25 mouse cellular contexts compared by ENCODE assay signal in genomic region chr8:115228903-115229302, GRCm38 (mm10).
DNase-seq lines count a peak whose midpoint lies in the region; ATAC-seq and TF ChIP-seq lines count a peak whose summit lies in the region.
"Had no signal": no experiment of that assay in that cellular context is flagged by ENCODE, and none has a peak within 500 bp of the region (broad histone marks: within the 10 kb centered on the region; RNA-seq: fewer than 3 reads in every experiment).

No protein-coding gene starts in this region.

- H3K27me3 ChIP-seq in hindbrain, postnatal 0 days (ENCODE audit: insufficient read depth, low read length), result no peaks in the 10 kb centered on the region
- no peaks in the 10 kb centered on the region for H3K27me3 ChIP-seq in hindbrain, embryonic 10.5 days (ENCODE audit: insufficient read depth, poor library complexity, severe bottlenecking)
- no peaks in the 10 kb centered on the region for H3K27me3 ChIP-seq in midbrain, embryonic 10.5 days (ENCODE audit: low read depth, poor library complexity, severe bottlenecking)
- H3K27me3 ChIP-seq: forebrain, embryonic 12.5 days; heart, embryonic 15.5 days; hindbrain, embryonic 15.5 days; liver, embryonic 15.5 days; midbrain, embryonic 13.5 days; neural tube, embryonic 12.5 days had no signal

- 62% methylated on average over 11 of the region's 11 CpGs for WGBS in hindbrain, postnatal 0 days
- 84% methylated on average over 11 of the region's 11 CpGs for WGBS in hindbrain, embryonic 10.5 days
- WGBS in midbrain, embryonic 10.5 days, result 87% methylated on average over 11 of the region's 11 CpGs

- H3K9ac ChIP-seq in hindbrain, postnatal 0 days (replicated peaks; ENCODE audit: low read length), result no peak overlapping the region
- H3K9ac ChIP-seq: forebrain, embryonic 12.5 days; heart, embryonic 15.5 days; hindbrain, embryonic 15.5 days; limb, embryonic 15.5 days; liver, embryonic 15.5 days; midbrain, embryonic 13.5 days; neural tube, embryonic 12.5 days had no signal

- no peaks in the 10 kb centered on the region for H3K9me3 ChIP-seq in hindbrain, postnatal 0 days (ENCODE audit: low read length)
- H3K9me3 ChIP-seq in hindbrain, embryonic 10.5 days, result no peaks in the 10 kb centered on the region
- H3K9me3 ChIP-seq in midbrain, embryonic 10.5 days (replicated peaks), result no peaks in the 10 kb centered on the region
- H3K9me3 ChIP-seq: forebrain, embryonic 12.5 days; heart, embryonic 15.5 days; hindbrain, embryonic 15.5 days; limb, embryonic 15.5 days; liver, embryonic 15.5 days; midbrain, embryonic 13.5 days; neural tube, embryonic 12.5 days had no signal

- H3K36me3 ChIP-seq in hindbrain, postnatal 0 days (ENCODE audit: insufficient read depth, low read length), result no peaks in the 10 kb centered on the region
- H3K36me3 ChIP-seq in hindbrain, embryonic 10.5 days, result no peaks in the 10 kb centered on the region
- H3K36me3 ChIP-seq in midbrain, embryonic 10.5 days, result no peaks in the 10 kb centered on the region
- H3K36me3 ChIP-seq: forebrain, embryonic 12.5 days; heart, embryonic 15.5 days; hindbrain, embryonic 15.5 days; limb, embryonic 15.5 days; liver, embryonic 15.5 days; midbrain, embryonic 13.5 days; neural tube, embryonic 12.5 days had no signal

- no peak for TF ChIP-seq CTCF in hindbrain, postnatal 0 days (IDR thresholded peaks at IDR 0.05; ENCODE audit: low read depth)

- ATAC-seq in hindbrain, postnatal 0 days, result no peak
- peak; percentile 45 for ATAC-seq in megakaryocyte progenitor cell, adult 5-6 weeks (replicated peaks; ENCODE audit: poor library complexity)
- ATAC-seq: intestine, embryonic 16.5 days; lung, postnatal 0 days; midbrain, embryonic 13.5 days had no signal

- 0 out of 2 replicates have a peak, but pooled peaks cover 7% of the 10 kb centered on the region for H3K4me1 ChIP-seq in hindbrain, postnatal 0 days (ENCODE audit: insufficient read depth, low read length)
- no peaks in the 10 kb centered on the region for H3K4me1 ChIP-seq in hindbrain, embryonic 10.5 days (replicated peaks)
- H3K4me1 ChIP-seq in midbrain, embryonic 10.5 days, result 0 out of 2 replicates have a peak, but pooled peaks cover 8% of the 10 kb centered on the region
- H3K4me1 ChIP-seq: forebrain, embryonic 12.5 days; hindbrain, embryonic 15.5 days; liver, embryonic 15.5 days; neural tube, embryonic 12.5 days had no signal

- H3K27ac ChIP-seq in hindbrain, postnatal 0 days, result no peak overlapping the region
- no peak overlapping the region for H3K27ac ChIP-seq in hindbrain, embryonic 10.5 days
- H3K27ac ChIP-seq in midbrain, embryonic 10.5 days (replicated peaks), result no peak overlapping the region
- H3K27ac ChIP-seq: forebrain, embryonic 12.5 days; heart, embryonic 15.5 days; hindbrain, embryonic 15.5 days; limb, embryonic 15.5 days; liver, embryonic 15.5 days; midbrain, embryonic 13.5 days; neural tube, embryonic 12.5 days; stomach, postnatal 0 days had no signal

- H3K4me2 ChIP-seq in hindbrain, postnatal 0 days (ENCODE audit: low read depth, low read length), result peak overlapping the region; percentile 8; the same call in 1 of the 2 replicates
- H3K4me2 ChIP-seq: forebrain, embryonic 12.5 days; heart, embryonic 15.5 days; hindbrain, embryonic 15.5 days; limb, embryonic 15.5 days; liver, embryonic 15.5 days; midbrain, embryonic 13.5 days; neural tube, embryonic 12.5 days had no signal

- no peak for DNase-seq in hindbrain, postnatal 0 days (ENCODE audit: low spot score)
- DNase-seq in hindbrain, embryonic 10.5 days (ENCODE audit: low spot score), result no peak
- DNase-seq in T-cell, adult 2 months (ENCODE audit: low spot score), result peak; percentile 28
- peak; percentile 47 for DNase-seq in thymus, postnatal 14 days
- DNase-seq in kidney, adult 8-10 months, result no peak
- no peak for DNase-seq in urinary bladder, postnatal 14 days (ENCODE audit: low spot score)
- DNase-seq in midbrain, embryonic 10.5 days (ENCODE audit: low spot score), result no peak
- DNase-seq: adrenal gland, postnatal 25 days; cerebellum, adult 9-11 months; heart, postnatal 36 days; kidney, postnatal 4 days; layer of hippocampus, adult 9-11 months; right cerebral cortex, postnatal 4 days had no signal

- H3K4me3 ChIP-seq in hindbrain, postnatal 0 days (ENCODE audit: low read length), result no peak overlapping the region
- no peak overlapping the region for H3K4me3 ChIP-seq in hindbrain, embryonic 10.5 days
- H3K4me3 ChIP-seq in midbrain, embryonic 10.5 days, result no peak overlapping the region
- H3K4me3 ChIP-seq: erythroblast, embryonic 14.5 days; forebrain, embryonic 12.5 days; heart, embryonic 15.5 days; hindbrain, embryonic 15.5 days; limb, embryonic 15.5 days; liver, embryonic 15.5 days; midbrain, embryonic 13.5 days; neural tube, embryonic 12.5 days had no signal

Comparison
In these comparisons a context has a peak if more than half of its experiments do, and no peak if none do; other contexts are left out.
1. DNase-seq: peak in T-cell, adult 2 months (single experiment) and thymus, postnatal 14 days (single experiment); none in hindbrain, postnatal 0 days (single experiment), hindbrain, embryonic 10.5 days (single experiment), kidney, adult 8-10 months (0 of 2), urinary bladder, postnatal 14 days (single experiment) and midbrain, embryonic 10.5 days (single experiment).